Mouse (Mus musculus) cerebellum, adult 2 months (tissue): ENCODE results near the gene Ddr2.

Experiments
- CTCF ChIP-seq: fragments of 200-500 bp; IDR thresholded peaks from 2 replicates; pipeline ENCODE4 v1.5.1; 2011; ENCODE audit warnings: low read depth, mild to moderate bottlenecking, control low read depth, low read length, moderate library complexity, borderline replicate concordance; ENCODE audit not compliant: insufficient read depth
- POLR2A ChIP-seq: fragments of 200-500 bp; IDR thresholded peaks from 2 replicates; pipeline ENCODE4 v1.6.1; 2011; ENCODE audit warnings: low read length, control low read depth, borderline replicate concordance; ENCODE audit not compliant: insufficient read depth

DNA sequence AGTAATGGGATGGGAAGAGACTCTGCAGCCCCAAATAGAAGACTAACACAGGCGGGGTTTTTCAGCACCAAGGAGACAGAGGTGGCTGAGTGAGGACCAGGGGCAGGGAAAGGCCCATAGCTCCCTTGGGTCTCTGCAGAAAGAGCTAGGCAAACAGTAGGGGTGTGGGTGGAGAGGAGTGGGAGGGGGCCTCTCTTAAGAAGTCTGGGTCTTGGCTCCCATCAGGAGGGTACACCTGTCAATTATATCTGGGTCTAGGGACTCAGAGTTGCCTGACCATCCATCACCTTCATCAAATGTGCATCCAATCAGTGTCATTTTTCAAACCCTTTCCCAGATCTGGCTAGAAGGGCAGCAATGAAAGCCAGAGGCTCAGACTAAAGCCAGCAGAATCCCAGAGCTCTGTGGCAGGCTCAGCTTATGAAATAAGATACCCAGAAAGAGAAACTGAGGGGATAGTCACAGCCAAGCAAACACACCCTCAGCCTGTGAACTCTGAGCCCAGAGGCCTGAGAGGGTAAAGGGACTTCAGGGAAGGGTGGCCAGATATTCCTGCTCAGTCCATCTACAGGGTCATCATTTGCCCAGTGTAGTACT lies 58.0 kb downstream of the Ddr2 start:
- TF ChIP-seq CTCF = no peak
- no peak for TF ChIP-seq POLR2A
